Mouse (Mus musculus) kidney, embryonic 16.5 days (tissue): Measurements from ENCODE around the gene Uba7. TPM values are rescaled to one million over a fixed set of nuclear protein-coding genes. Genes with fewer than 3 reads are reported as not detected.
A peak's percentile ranks its signal among the peaks of the same experiment; 100 is the strongest.

ENCODE experiments used
- ATAC-seq: fragments of 200-750 bp; cut with Nextera tagmentation; 2 replicates; pipeline ENCODE4 v1.8.0; 2017; ENCODE audit warnings: moderate TSS enrichment; ENCODE audit not compliant: low FRiP score, low TSS enrichment
- H3K27ac ChIP-seq: fragments of 300-500 bp; sonication (generic); 2 replicates; pipeline ENCODE4 v1.5.1; 2014; ENCODE audit warnings: low read length
- H3K27me3 ChIP-seq: fragments of 300-500 bp; sonication (generic); 2 replicates; pipeline ENCODE4 v1.6.1; 2014; ENCODE audit warnings: low read length, control low read depth, mixed read lengths; ENCODE audit not compliant: insufficient read depth
- H3K36me3 ChIP-seq: fragments of 300-500 bp; sonication (generic); 2 replicates; pipeline ENCODE4 v1.6.1; 2014; ENCODE audit warnings: low read length, control low read depth, mixed read lengths; ENCODE audit not compliant: insufficient read depth
- H3K4me1 ChIP-seq: fragments of 300-500 bp; sonication (generic); 2 replicates; pipeline ENCODE4 v1.6.1; 2014; ENCODE audit warnings: low read length, control low read depth, mixed read lengths; ENCODE audit not compliant: insufficient read depth
- H3K4me2 ChIP-seq: fragments of 300-500 bp; sonication (generic); replicated peaks from 2 replicates; pipeline ENCODE4 v1.6.1; 2014; ENCODE audit warnings: low read depth, low read length
- H3K4me3 ChIP-seq: fragments of 300-500 bp; sonication (generic); 2 replicates; pipeline ENCODE4 v1.5.1; 2014; ENCODE audit warnings: mild to moderate bottlenecking, low read length
- H3K9ac ChIP-seq: fragments of 300-500 bp; sonication (generic); replicated peaks from 2 replicates; pipeline ENCODE4 v1.6.1; 2014; ENCODE audit warnings: low read length
- H3K9me3 ChIP-seq: fragments of 300-500 bp; sonication (generic); 2 replicates; pipeline ENCODE4 v1.6.1; 2016; ENCODE audit warnings: low read length, control low read depth
- WGBS: fragments of 180-500 bp; shearing (Covaris S2); extraction: QIAGEN DNeasy Blood & Tissue Kit; methylation state at CpG from one replicate; pipeline ENCODE4 v1.1.7; 2014; 5-methylcytosine and 5-hydroxymethylcytosine counted together
- polyA plus RNA-seq: library from polyadenylated mRNA; unstranded; fragments of >200 nt; fragmentation: Nextera tagmentation; extraction: Ambion mirVana; gene quantifications from 2 replicates; pipeline ENCODE4 v1.2.1, GENCODE M21; 2015

Gene Uba7
- polyA plus RNA-seq, 1 experiment from 2014 or later, result 20.2 TPM

GRCm38 (mm10) chr9:107936831-107937230 is 38.5 kb upstream of the Uba7 start:
- WGBS, result 15% methylated on average over 3 of the region's 3 CpGs
- no peak overlapping the region for H3K4me3 ChIP-seq
- no peak overlapping the region for H3K9ac ChIP-seq
- H3K4me1 ChIP-seq, result peaks cover 5% of the 10 kb centered on the region
- no peaks in the 10 kb centered on the region for H3K9me3 ChIP-seq
- peaks cover 12% of the 10 kb centered on the region for H3K27me3 ChIP-seq
- no peak for ATAC-seq
- no peak overlapping the region for H3K27ac ChIP-seq
- H3K4me2 ChIP-seq, result no peak overlapping the region; the same call in 1 of the 2 replicates
- no peaks in the 10 kb centered on the region for H3K36me3 ChIP-seq

GRCm38 (mm10) chr9:107947241-107948194 is 27.8 kb upstream of the Uba7 start:
- Histone ChIP-seq H3K27me3 (no peaks in the 10 kb centered on the region), H3K27ac (no peak overlapping the region), H3K9ac (no peak overlapping the region), H3K4me1 (peaks cover 14% of the 10 kb centered on the region), H3K4me3 (no peak overlapping the region), H3K9me3 (no peaks in the 10 kb centered on the region), H3K4me2 (no peak overlapping the region), H3K36me3 (no peaks in the 10 kb centered on the region)
- 89% methylated on average over 31 of the region's 31 CpGs for WGBS
- no peak for ATAC-seq

- 82% methylated on average over 13 of the region's 13 CpGs for WGBS
- Histone ChIP-seq H3K36me3 (no peaks in the 10 kb centered on the region), H3K4me3 (no peak overlapping the region), H3K4me2 (no peak overlapping the region), H3K9ac (no peak overlapping the region), H3K27ac (no peak overlapping the region), H3K27me3 (no peaks in the 10 kb centered on the region), H3K4me1 (peaks cover 14% of the 10 kb centered on the region), H3K9me3 (no peaks in the 10 kb centered on the region)
- ATAC-seq, result no peak
These were observed 26.0 kb upstream of the Uba7 start for GRCm38 (mm10) chr9:107949184-107949921.

- WGBS, result 87% methylated on average over 10 of the region's 10 CpGs
- ATAC-seq, result no peak
- Histone ChIP-seq H3K4me2 (peak within 1 kb of the TSS; percentile 92), H3K27ac (peak within 1 kb of the TSS; percentile 79), H3K4me3 (peak within 1 kb of the TSS; percentile 69), H3K9ac (peak within 1 kb of the TSS; percentile 81), H3K9me3 (no peaks in the 10 kb centered on the region), H3K27me3 (no peaks in the 10 kb centered on the region), H3K36me3 (no peaks in the 10 kb centered on the region), H3K4me1 (peaks cover 14% of the 10 kb centered on the region)
These were observed 25.4 kb upstream of the Uba7 start, which contains the start of gene Traip for GRCm38 (mm10) chr9:107949922-107950235. Gene Traip, plus strand, starts transcription at chr9:107950136.

- WGBS, result 12% methylated on average over 45 of the region's 45 CpGs
- H3K4me3 ChIP-seq, result peak overlapping the region; percentile 69
These were observed 24.6 kb upstream of the Uba7 start for GRCm38 (mm10) chr9:107950460-107951355.

GRCm38 (mm10) chr9:107955613-107956289 is 19.6 kb upstream of the Uba7 start:
- no peak overlapping the region for H3K9ac ChIP-seq
- 80% methylated on average over 6 of the region's 6 CpGs for WGBS

More at GRCm38 (mm10) chr9:107950460-107951355, 24.6 kb upstream of the Uba7 start:
- H3K27me3 ChIP-seq, result no peaks in the 10 kb centered on the region
- H3K4me1 ChIP-seq, result peaks cover 14% of the 10 kb centered on the region
- ATAC-seq, result peak; percentile 94
- no peaks in the 10 kb centered on the region for H3K36me3 ChIP-seq
- no peaks in the 10 kb centered on the region for H3K9me3 ChIP-seq
- peak overlapping the region; percentile 92 for H3K4me2 ChIP-seq
- H3K27ac ChIP-seq, result peak overlapping the region; percentile 79
- peak overlapping the region; percentile 81 for H3K9ac ChIP-seq

GRCm38 (mm10) chr9:107957141-107957540 is 18.2 kb upstream of the Uba7 start:
- Histone ChIP-seq H3K27ac (no peak overlapping the region), H3K36me3 (peaks cover 15% of the 10 kb centered on the region), H3K4me3 (no peak overlapping the region), H3K4me2 (no peak overlapping the region), H3K9ac (no peak overlapping the region), H3K4me1 (peaks cover under 1% of the 10 kb centered on the region; the same call in 1 of the 2 replicates), H3K9me3 (no peaks in the 10 kb centered on the region), H3K27me3 (no peaks in the 10 kb centered on the region)
- ATAC-seq, result no peak
- WGBS, result 65% methylated on average over 6 of the region's 6 CpGs

More at GRCm38 (mm10) chr9:107955613-107956289, 19.6 kb upstream of the Uba7 start:
- Histone ChIP-seq H3K4me3 (no peak overlapping the region), H3K9me3 (no peaks in the 10 kb centered on the region), H3K27me3 (no peaks in the 10 kb centered on the region), H3K36me3 (peaks cover 9% of the 10 kb centered on the region; the same call in 1 of the 2 replicates), H3K4me1 (peaks cover 11% of the 10 kb centered on the region), H3K4me2 (no peak overlapping the region), H3K27ac (no peak overlapping the region)
- no peak for ATAC-seq

- Histone ChIP-seq H3K9ac (no peak overlapping the region), H3K36me3 (peaks cover 15% of the 10 kb centered on the region), H3K9me3 (no peaks in the 10 kb centered on the region), H3K4me2 (no peak overlapping the region), H3K27ac (no peak overlapping the region), H3K27me3 (no peaks in the 10 kb centered on the region), H3K4me3 (no peak overlapping the region), H3K4me1 (no peaks in the 10 kb centered on the region)
- no peak for ATAC-seq
- WGBS, result 40% methylated on average over 6 of the region's 6 CpGs
These were observed 15.4 kb upstream of the Uba7 start for GRCm38 (mm10) chr9:107959896-107960295.

GRCm38 (mm10) chr9:107960928-107961327 is 14.4 kb upstream of the Uba7 start:
- 75% methylated on average over 4 of the region's 4 CpGs for WGBS
- Histone ChIP-seq H3K36me3 (peaks cover 15% of the 10 kb centered on the region), H3K27me3 (no peaks in the 10 kb centered on the region), H3K9ac (no peak overlapping the region), H3K9me3 (no peaks in the 10 kb centered on the region), H3K4me3 (no peak overlapping the region), H3K27ac (no peak overlapping the region), H3K4me2 (no peak overlapping the region), H3K4me1 (no peaks in the 10 kb centered on the region)
- no peak for ATAC-seq
